Mouse (Mus musculus) adrenal gland, postnatal 14 days (tissue): ENCODE measurements around the gene Apoa4. TPM values are rescaled to one million over a fixed set of nuclear protein-coding genes. Genes with fewer than 3 reads are reported as not detected.
A peak's percentile ranks its signal among the peaks of the same experiment; 100 is the strongest.

ENCODE experiments used
- DNase-seq: peaks from one replicate; pipeline ENCODE4 v3.0.0; 2021; ENCODE audit warnings: mixed read lengths
- total RNA-seq: library from RNA; stranded (reverse); gene quantifications from 2 replicates; pipeline ENCODE4 v1.2.3, GENCODE M21; 2021

Apoa4 gene
- total RNA-seq, 1 experiment from 2014 or later = 4.1 TPM

GRCm38 (mm10) chr9:46227064-46227614 is 13.4 kb upstream of the Apoa4 start:
- no peak for DNase-seq

- DNase-seq = no peak
Observed at GRCm38 (mm10) chr9:46228491-46228890, 12.0 kb upstream of the Apoa4 start, which contains the start of gene Apoa1. Apoa1 (plus strand) TSS chr9:46228580.

GRCm38 (mm10) chr9:46229573-46230449 is 10.7 kb upstream of the Apoa4 start:
- peak; percentile 91 for DNase-seq

- DNase-seq = no peak
Observed at GRCm38 (mm10) chr9:46230450-46230975, 10.0 kb upstream of the Apoa4 start.

GRCm38 (mm10) chr9:46235196-46235595 is 5.3 kb upstream of the Apoa4 start:
- DNase-seq = peak; percentile 64

GRCm38 (mm10) chr9:46235596-46235648 is 5.1 kb upstream of the Apoa4 start, which contains the start of gene Apoc3:
Apoc3 (minus strand) TSS chr9:46235636.
- no peak for DNase-seq

- no peak for DNase-seq
Observed at GRCm38 (mm10) chr9:46235649-46236048, 4.8 kb upstream of the Apoa4 start.

GRCm38 (mm10) chr9:46238850-46239249 is 1.6 kb upstream of the Apoa4 start:
- no peak for DNase-seq

- no peak for DNase-seq
Observed at GRCm38 (mm10) chr9:46241818-46242217, 1.3 kb downstream of the Apoa4 start.

- DNase-seq = no peak
Observed at GRCm38 (mm10) chr9:46243122-46243521, 2.6 kb downstream of the Apoa4 start.

- DNase-seq = no peak
Observed at GRCm38 (mm10) chr9:46243584-46243983, 3.1 kb downstream of the Apoa4 start.

- peak; percentile 74 for DNase-seq
Observed at GRCm38 (mm10) chr9:46246752-46247324, 6.3 kb downstream of the Apoa4 start.

- no peak for DNase-seq
Observed at GRCm38 (mm10) chr9:46256177-46256576, 15.7 kb downstream of the Apoa4 start.

GRCm38 (mm10) chr9:46256658-46257385 is 16.3 kb downstream of the Apoa4 start:
- peak; percentile 60 for DNase-seq

GRCm38 (mm10) chr9:46257546-46257945 is 17.1 kb downstream of the Apoa4 start:
- peak; percentile 45 for DNase-seq

- no peak for DNase-seq
Observed at GRCm38 (mm10) chr9:46259111-46259510, 18.6 kb downstream of the Apoa4 start.

- DNase-seq = peak; percentile 45
Observed at GRCm38 (mm10) chr9:46261131-46261530, 20.6 kb downstream of the Apoa4 start.

- DNase-seq = no peak
Observed at GRCm38 (mm10) chr9:46268343-46268873, 27.9 kb downstream of the Apoa4 start, which contains the start of gene Apoa5. Apoa5 (plus strand) TSS chr9:46268633.

- DNase-seq = no peak
Observed at GRCm38 (mm10) chr9:46269125-46269524, 28.6 kb downstream of the Apoa4 start.

- no peak for DNase-seq
Observed at GRCm38 (mm10) chr9:46270782-46271181, 30.3 kb downstream of the Apoa4 start.

GRCm38 (mm10) chr9:46272070-46272469 is 31.6 kb downstream of the Apoa4 start:
- peak; percentile 3 for DNase-seq

GRCm38 (mm10) chr9:46272677-46273454 is 32.4 kb downstream of the Apoa4 start, which contains the start of gene Zpr1:
Zpr1 (plus strand) TSS chr9:46273064.
- peak; percentile 94 for DNase-seq
